Mouse (Mus musculus) cerebellum, postnatal 14 days (tissue): Measurements from ENCODE around the gene Slc17a9.

Source experiments
- DNase-seq, 2 experiments: peaks; one replicate each; pipeline ENCODE4 v3.0.0; 2021; ENCODE audit warnings: mixed read lengths in 2 of 2

Slc17a9 gene

DNA sequence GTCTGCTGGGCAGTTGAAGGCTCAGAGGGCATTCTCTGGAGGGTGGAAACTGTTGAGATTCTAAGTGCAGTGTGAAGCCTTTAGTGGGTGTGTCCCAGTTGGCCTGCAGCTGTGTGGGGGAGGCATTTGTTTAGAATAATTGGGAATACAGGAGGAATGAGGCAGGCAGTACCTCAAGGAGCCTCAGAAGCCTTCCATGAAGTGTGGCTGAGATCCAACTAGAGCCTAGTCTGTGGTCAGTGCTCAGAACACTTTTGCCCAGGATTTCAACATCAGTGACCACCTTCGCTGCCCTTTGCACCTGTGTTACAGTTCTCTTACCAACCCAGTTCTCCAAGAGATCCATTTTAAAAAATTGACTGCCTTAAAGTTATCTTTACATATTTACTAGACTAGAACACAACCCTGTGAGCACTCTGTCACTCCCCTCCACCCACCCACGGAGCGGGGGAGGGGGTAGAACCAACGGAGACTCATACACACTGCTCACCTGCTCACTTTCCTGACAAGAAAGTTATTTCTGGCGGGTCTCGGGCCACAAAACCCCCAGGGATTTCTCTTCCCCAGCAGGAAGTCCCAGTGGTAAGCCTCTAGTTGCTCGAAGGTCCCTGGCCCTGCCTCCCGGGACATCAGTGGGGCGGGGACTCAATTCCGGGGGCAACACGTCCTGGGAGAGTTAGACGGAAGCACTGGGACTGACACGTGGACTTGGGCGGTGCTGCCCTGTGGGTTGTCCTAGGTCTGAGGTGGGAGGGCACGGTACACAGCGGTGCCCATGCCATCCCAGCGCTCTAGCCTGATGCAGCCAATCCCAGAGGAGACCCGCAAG lies at the start of gene Slc17a9:
Slc17a9 (plus strand) TSS at position 679 of the 829 bp plus-strand sequence.
- DNase-seq = no peak

DNA sequence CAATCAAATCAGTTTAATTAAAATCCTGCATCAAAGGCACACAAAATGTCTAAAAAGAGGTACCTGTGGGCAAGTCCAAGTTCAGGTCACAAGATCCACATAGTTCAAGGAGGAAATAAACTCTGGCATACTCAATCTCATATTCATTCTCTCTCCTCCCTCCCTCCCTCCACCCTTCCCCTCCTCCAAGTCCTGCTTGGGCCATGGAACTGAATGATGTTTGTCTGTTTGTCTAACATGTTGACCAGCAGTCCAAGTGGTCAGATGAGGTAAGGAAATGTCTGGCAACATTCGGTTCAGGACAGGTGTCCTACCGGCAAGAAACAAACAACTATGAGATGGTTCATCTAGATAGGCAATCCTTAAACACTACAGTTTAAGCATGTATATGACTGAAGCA lies 48.4 kb upstream of the Slc17a9 start:
- no peak for DNase-seq

DNA sequence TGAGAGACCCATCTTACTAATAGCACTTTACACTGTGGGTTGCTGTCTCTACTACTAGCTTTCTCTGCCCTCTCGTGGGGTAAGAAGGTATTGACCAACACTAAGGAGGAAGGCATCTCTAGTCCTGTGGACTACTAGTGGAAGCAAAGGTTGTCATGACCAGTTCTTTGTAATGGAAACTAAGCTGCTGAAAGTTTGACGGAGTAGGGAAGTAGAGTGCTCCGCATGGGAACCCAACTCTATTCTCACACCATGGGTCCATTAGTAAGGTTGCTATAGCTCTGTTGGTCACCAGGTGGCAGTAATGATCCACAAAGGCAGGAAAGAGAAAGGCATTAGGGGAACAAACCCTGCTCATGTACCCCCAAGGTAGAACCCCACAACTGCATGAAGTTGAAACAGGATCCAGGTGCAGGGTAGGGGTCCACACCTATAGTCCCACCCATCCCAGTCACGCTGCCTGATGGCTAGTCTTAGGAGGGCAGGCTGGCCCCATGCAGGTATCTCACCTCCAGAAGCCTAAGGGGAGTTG lies 46.4 kb upstream of the Slc17a9 start:
- peak; percentile 76 to 79 for DNase-seq

DNA sequence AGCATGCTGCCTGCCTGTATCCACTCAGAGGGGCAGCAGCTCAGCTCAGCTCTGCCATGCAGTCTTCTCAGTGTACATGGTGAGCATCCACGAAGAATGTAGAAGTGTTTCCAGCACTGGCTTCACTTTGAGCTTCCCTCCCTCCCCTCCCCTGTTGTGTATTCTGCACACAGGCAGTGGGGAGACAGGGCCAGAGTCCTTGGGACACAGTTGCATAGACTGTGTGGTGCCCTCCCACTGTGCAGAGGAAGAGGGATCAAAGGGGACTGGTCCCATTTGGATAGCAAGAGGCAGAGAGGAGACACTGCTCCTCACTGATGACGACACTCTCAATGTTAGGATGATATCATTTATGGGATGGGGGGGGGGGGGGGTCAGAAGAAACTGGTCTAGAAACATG lies 43.8 kb upstream of the Slc17a9 start:
- DNase-seq = no peak

DNA sequence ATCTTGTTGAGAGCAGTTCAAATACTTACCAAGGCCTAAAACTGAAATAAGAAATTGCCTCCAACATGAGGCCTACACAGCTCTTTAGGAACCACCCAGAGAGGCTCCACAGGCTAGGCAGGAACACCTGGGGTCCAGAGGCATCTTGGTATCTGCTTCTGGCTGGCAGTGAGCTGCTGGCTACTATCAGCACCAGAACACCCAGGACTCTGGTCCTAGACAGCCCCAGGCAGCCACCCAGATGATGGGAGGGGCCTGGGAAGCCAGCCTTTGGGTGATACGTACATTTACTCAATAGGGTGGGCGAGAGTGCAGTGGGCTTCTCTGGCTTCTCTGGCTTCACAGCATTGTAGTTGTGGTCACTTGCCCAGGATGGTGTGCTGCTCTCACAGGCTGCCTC lies 41.5 kb upstream of the Slc17a9 start:
- DNase-seq = no peak

DNA sequence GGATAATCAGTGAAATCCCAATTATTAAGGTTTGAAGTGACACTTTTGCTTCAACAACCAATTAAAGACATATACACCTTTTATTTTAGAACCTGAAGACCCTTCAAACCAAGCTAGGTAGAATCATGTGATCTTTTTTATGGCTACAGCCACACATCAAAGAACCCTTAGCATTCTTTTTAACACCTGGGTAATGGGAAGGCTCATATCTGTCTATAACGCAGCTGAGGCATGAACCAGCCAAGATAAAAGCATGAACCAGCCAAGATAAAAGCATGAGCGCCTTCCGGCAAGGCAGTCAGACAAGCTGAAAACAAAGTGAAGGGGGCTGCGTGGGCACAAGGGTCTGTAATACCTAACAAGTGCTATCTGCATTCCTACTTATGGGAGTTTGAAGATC lies 41.0 kb upstream of the Slc17a9 start:
- DNase-seq = no peak

DNA sequence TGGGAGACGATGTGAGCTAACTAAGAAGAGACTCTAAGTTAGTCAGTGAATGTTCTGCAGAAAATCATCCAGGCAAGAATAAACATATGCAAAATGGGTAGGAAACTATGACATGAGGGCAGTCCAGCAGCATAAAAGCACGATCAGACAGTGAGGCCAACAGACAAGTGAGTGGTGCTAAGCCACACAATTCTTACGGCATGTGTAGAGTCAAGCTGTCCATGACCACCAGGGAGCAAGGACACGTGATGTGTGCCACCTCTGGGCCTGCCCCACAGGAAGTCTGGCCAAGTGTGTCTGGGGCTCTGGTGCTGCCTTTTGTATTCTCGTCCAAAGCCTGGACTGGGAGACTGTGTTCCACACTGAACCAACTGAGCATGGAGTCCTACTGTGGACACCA lies 35.2 kb upstream of the Slc17a9 start:
- DNase-seq = no peak

DNA sequence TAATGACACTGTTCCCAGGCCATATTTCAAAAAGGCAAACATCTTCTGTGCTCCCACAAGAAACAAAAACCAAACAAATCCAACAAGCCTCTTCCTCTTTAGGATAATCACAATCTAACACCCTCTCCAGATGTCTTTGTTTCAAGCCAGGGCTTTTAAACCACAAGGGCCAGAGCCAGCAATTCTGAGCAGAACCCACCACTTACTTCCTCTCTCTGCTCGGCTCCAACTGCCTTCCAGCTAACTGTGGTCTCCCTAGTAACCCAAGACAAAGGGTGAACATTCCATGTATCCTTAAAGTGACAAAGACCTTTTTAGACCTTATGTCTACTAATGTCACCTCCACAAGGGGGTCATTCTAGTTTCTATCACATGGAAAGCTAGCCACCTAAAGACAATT lies 32.4 kb upstream of the Slc17a9 start:
- DNase-seq = no peak

DNA sequence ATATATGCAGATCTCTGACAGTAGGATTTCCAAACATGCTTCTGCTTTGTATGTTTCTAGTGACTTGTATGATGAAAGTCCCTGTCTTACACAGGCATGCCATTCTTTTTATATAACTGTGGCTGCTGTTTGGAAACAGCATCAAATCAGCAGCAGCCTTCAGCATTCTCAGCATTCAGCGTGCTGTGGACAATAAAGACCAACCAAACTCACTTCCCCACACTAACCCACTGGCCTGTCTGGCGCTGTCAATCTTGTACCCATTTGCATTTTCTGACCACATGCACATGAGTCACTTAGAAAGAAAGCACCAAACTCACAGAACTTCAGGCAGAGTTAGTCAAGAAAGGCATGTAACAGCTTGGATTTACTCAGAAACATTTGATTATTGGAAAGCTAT lies 29.9 kb upstream of the Slc17a9 start:
- DNase-seq = no peak

DNA sequence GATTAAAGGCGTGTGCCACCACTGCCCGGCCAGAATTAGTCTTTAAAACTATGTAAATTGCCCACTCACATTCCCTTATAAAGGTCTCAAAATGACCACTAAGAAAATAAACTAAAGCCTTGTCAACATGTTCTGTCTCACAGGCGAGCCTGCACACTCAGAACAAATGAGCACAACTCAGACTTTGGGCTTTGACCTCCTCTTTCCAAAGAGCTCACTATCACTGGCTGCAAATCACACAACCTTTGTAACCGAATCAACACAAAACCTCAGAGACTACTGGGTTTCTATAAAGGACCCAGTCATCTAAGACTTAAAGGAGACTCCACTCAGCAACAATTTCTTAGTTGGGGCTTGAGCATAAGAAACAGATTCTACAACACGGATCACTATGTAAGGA lies 24.6 kb upstream of the Slc17a9 start:
- DNase-seq = no peak

DNA sequence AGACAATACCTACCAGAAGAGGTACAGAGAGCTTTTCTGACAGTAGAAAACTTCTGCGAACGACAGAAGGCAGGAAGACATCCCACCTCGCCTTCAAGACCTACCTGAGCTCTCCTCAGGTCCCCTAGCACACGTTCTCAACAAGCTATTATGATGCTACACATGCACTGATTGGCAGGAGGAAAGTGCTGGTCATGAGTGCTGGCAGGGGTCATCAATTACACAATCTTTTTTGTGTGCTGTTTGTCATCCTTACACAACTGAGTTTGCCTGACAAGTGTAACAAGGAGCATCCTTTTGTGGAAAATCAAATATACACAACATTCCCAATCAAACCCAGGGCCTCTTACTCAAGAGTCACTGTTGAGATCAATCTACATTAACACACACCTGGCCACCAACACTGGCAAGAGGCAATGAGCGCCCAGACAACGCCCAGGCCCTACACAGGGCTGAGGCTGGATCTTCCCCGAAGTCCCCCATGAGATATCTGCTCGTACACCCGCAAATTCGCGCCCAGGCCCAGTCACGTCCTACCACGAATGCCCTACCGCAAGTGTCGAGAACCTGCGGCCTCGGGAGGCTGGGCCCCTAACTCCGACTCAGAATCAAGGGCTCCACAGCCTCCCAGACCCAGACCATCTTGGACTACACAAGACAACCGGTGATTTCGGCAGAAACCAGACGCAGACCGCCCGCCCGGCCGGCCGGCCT lies 23.9 kb upstream of the Slc17a9 start:
- DNase-seq = no peak

DNA sequence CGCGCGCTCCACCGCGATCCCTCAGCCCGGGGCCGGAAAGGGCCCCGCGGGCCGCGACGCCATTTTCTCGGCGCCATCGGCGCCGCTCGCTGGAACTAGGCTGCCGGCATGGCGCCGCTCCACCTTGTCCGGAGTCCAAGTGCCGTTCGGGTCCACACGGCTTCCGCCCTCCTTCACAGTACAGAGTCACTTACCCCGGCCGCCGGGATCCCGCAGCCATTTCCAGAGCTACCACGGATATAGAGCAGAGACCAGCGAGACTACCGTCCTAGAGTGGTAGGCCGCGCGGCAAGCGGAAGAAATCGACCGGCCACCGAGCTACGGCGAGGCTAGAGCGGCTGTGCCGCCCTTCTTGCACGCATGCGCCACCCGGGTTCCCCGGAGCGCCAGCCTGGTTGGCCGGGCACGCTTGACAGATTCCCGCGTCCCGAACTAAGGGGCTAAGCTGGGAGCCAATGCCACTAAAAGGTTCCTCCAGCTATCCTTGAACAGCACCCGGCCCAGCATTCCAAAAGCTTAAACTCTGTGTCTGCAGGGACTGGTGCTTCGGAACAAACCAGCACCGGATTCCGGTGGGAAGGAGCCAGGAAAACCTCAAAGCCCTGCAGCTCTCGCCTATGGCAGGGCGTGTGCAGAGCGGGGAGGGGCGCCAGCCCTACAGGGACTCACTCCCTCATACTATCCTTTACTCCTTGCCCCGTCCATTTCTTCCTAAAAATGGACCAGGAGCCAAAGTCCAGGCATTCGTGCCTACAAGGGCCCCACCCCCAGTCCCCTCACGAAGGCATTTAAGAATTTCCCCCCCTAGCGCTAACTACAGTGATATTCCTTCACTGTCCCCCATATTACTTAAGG lies 23.1 kb upstream of the Slc17a9 start:
- DNase-seq = peak; percentile 96 to 97

DNA sequence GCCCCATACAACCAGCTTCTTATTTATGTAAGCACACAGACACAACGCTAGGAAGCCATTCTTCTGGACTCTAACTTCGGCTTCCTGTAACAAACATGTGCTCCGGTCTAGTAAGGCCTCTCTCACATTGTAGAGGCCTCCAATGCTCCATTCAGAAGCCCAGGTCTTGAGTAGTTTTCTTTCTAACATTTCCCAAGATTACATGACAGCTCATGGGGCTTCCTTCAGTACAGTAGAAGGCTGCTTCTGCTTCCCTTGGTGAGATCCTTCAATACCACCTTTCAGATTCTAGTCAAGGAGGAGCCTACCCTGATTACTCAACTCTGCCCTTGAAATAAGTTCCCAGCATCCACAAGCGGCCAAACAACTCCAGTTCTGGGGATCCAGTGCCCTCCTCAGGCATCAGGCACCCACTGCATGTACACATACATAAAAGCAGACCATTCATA lies 22.3 kb upstream of the Slc17a9 start:
- no peak for DNase-seq

DNA sequence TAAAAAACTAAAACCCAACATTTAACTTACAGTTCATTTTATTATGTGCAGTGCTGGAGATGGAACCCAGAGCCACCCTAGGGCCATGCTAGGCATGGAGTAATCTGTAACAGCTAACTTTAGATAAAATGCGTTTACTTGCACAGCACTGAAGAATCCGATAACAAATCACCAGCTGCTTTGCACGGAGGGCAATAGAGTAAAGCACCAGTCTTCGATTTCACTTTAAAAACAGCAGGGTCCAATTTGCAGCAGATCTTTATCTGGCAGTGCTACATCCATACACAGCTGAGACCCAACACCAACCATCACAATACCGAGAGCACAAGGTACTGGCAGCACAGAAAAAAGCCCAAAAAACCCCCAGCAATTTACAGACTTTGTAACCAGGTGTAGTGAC lies 21.9 kb upstream of the Slc17a9 start:
- no peak for DNase-seq

DNA sequence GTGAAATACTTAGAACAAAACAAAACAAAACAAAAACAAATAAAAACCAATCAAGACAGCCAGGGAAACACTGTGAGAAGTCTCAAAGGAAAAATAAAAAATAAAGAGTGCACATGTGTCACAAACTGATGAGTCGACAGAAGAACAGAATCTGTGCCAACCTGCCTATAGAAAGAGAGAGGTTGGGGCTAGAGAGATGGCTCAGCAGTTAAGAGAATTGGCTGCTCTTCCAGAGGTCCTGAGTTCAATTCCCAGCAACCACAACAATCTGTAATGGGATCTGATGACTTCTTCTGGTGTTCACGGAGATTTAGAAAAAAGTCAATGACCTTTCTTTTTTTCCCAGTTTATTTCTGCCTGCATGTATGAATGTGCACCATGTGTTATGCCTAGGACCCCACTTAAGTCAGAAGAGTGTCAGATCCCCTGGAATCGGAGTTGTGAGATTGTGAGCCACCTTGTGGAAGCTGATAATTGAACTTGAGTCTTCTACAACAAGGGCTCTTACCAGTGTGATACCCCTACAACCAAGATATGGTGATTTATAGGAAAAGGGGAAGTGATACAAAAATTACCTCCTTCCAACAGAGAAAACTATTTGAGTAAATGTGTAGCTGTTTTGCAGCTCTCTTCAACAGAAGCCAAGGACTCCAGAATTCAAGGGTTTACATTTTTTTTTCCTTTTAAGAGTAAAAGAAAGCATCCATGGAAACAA lies 21.3 kb upstream of the Slc17a9 start:
- no peak for DNase-seq

DNA sequence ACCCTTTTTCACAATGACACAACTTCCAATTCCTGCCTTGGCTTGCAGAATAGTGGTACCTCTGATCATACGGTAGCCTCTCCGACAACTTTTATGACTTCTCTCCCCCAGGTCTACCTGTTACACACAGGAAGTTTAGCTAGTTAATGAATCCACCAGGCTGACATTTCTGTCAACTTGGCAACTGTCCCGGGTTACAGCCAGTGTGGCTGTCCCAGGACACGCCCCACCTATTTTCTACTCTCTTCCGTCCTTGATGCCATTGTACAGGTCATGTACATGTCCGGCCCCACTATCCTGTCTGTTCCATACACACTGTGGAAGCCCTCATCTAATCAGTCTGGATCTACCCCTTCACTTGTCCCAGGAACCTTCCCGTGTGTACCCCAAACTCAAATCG lies 20.5 kb upstream of the Slc17a9 start:
- DNase-seq = no peak

DNA sequence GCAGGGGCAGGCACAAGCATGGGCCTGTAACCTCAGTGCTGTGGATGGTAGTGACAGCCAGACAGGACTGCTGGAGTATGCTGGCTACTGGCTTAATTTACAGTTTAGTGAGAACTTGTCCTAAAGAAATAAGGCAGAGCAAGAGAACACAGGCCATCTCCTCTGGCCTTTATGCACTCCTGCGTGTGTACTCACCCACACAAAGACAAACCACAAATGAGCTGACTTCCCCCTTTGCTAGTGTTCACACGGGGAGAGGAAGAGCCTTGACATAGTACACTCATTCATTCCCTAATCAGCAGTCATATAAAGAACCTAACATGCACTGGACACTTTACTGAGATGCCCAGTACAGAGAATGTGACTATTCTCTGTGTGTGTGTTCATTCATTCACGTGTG lies 20.0 kb upstream of the Slc17a9 start:
- DNase-seq = no peak

DNA sequence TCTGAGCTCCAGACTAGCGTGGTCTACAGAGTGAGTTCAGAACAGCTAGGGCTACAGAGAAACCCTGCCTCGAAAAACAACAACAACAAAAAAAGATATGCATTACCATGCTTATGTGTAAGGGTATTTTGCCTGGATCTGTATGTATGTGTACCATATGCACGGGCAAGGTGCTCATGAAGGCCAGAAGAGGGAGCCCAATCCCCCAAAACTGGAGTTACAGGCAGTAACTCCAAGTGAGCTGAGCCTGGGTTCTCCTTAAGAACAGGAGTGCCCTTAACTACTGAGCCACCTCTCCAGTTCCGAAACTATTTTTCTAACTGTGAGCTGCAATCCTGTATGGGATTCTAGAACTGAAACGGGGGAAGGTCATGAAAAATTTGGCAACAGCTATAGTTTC lies 19.1 kb upstream of the Slc17a9 start:
- DNase-seq = no peak

DNA sequence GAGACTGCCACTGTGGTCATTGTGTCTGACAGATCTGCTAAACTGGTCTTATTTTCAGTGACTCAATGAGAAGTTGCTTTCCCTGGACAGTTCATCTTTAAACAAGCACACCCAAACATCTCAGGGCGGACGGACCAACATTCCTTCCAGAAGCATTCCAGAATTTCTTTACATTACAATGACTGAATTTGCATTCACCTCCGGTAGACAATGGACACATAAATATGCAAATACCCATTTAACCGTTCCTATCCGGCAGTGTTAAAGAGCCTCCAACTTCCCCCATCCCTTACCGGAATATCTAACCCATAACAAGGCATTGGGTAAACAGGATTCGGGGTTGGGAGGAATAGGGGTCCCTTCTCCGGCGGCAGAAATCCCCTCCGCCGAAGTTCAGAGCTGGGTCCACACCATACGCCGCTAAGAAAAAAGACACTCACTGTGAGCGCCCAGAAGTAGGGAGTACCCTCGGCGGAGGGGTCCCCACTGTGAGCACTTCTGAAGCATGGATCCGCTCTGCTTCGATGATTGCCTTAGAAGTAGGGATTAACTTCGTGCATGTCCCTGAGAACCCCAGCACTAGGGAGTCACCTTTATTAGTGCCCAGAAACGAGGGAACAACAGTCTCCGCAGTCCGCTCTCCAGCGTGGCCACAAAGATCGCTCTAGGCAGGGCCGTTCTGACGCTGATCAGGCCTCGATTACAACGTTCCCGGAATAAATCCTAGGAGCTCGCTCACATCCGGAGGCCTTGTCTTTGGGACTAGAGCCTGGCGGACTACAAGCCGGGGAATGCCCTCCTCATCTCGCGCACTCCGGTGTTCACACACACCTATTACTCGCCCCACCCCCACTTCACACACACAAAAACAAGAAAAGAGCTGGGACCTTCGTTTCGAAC lies 15.8 kb upstream of the Slc17a9 start:
- no peak for DNase-seq

DNA sequence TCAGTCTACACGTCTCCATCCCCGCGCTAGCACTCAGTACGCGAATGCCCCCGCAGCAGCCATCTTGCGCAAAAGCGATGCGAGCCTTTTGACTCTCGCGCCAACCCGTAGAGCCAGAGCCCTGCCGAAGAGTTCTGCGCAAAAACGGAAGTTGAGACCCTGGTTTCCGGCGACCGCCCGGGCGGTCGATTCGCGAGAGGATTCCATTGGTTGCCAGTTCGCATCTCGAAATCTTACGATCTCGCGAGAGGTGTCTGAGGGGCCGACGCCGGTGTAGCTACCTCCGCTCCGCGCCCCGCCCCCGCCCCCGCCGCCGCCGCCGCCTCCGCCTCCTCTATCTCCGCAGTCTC lies 15.2 kb upstream of the Slc17a9 start, which contains the start of the genes Dido1 and Gid8:
Dido1 (minus strand) TSS at position 77 of the 350 bp plus-strand sequence.
Gid8 (plus strand) TSS at position 195 of the 350 bp plus-strand sequence.
- peak; percentile 97 for DNase-seq
